Mouse (Mus musculus) embryonic stem cell, embryonic (primary cell): ENCODE data around the gene Zfp286.

Experiments used
- CTCF ChIA-PET, 4 experiments: fragments of 300-600 bp in 2 of 4; fragments of 350-600 bp in 2 of 4; sonication (Branson Sonifier 250); formaldehyde crosslinking; loops; one replicate each; lab custom pipeline; 2022; ENCODE audit warnings: inconsistent platforms in 2 of 4; lab: Charles Lee
- POLR2A ChIA-PET, 4 experiments: fragments of 300-600 bp in 2 of 4; fragments of 350-600 bp in 2 of 4; sonication (Branson Sonifier 250); formaldehyde crosslinking; loops; one replicate each; lab custom pipeline; 2022; ENCODE audit warnings: antibody characterized with exemption in 4 of 4, inconsistent platforms in 1 of 4; lab: Charles Lee

Zfp286 gene

DNA sequence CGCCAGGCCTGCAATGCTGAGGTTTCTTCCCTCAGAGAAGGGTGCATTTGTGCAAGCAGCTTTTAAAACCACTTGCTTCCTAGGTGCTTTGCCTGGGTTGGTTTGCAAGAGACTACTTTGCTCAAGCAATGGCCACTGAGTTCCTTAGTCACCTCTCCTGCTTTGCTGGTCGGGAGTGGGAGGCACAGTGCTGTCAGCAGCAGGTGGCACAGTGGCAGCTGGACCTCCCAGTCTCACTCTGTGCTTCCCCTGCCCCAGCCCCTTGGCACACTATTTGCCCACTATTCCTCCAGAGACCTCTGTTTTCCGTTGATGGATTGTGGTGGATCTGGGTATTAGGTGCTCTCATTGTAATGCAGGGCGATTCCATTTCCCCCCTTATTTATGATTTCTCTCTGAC is 41.2 kb downstream of the Zfp286 start:
- ChIA-PET CTCF (interaction anchor here in 2 of 4 experiments (1.3 to 1.4 kb wide), 2 partner anchors 9 to 387 kb away, joined by 3 read pairs; no protein-coding TSS in a partner anchor), POLR2A (interaction anchor here in 1 of 4 experiments (0.6 kb wide), 1 partner anchor 74 kb away, joined by 3 read pairs; no protein-coding TSS in a partner anchor)

DNA sequence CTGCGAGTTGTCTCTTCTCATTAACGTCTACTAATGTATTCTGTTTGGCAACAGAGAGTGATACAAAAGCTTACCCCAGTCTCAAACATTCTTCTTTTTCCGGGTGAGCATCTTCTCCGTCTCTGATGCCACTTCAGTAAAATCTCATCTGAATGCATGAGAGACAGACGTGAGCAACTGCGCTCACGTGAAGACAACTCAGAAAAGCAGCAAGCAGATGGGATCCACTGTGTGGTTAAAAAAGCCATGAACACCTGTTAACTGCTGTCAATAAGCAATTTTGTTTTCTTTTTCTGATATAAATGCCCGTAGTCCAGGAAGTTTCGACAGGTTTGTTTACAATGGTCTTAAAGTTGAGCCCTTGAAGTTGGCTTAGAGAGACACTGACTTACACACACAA is 42.0 kb downstream of the Zfp286 start:
- POLR2A ChIA-PET, result interaction anchor here in 1 of 4 experiments (2.4 kb wide), 1 partner anchor 144 kb away, joined by 10 read pairs; no protein-coding TSS in a partner anchor
- CTCF ChIA-PET, result interaction anchor here in 2 of 4 experiments (1.4 to 1.5 kb wide), 2 partner anchors 9 kb away, joined by 3 to 4 read pairs; no protein-coding TSS in a partner anchor

DNA sequence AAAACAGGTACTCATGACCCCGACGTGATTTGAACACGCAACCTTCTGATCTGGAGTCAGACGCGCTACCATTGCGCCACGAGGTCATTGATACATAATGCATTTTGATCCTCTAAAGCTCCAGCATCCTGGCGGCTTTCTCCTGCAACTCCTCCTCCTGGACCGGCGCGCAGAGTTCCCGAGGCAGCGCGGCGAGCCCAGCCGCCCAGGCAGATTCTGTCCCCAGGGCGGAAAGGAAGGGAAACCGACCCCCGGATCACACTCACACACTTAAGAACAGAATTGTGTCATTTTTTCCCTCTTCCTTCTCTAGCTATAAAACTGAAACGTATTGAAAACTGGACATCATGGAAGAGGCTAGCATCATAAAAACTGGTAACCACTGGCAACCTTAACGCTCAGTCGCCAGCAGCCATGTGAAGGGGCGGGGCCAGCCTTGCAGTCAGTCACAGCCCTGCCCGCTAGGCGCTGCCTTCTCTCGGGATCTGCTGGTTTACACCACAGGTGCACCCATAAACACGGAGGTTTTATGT is 43.2 kb downstream of the Zfp286 start:
- CTCF ChIA-PET, result interaction anchor here (0.6 to 1.8 kb wide), 5 partner anchors 11 to 176 kb away, joined by 3 to 4 read pairs (median 4); no protein-coding TSS in a partner anchor
- POLR2A ChIA-PET, result interaction anchor here in 1 of 4 experiments (0.5 to 2.4 kb wide), 4 partner anchors 10 to 385 kb away, joined by 3 to 10 read pairs (median 4); no protein-coding TSS in a partner anchor

DNA sequence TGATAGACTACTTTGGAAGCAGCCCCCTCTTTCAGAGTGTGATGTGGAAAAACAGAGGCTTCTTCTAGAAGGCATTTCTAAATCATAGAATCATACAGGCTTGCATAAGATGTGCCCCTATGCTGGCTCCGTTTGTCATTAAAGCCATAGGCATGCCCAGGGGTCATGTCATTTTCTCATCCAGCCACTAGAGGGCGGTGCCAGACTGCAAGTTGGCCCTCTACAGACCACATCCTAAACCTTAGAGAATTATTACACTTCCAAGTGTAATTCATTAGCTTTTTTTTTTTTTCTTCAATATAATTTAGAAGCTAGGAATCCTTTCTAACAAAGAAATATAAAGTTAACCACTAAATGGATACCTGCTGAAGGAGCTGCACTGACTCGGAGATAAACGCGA is 45.2 kb downstream of the Zfp286 start:
- CTCF ChIA-PET, result interaction anchor here (0.6 to 1.1 kb wide), 17 partner anchors 10 to 1799 kb away, joined by 3 to 8 read pairs (median 3); partner anchors contain the start of gene Zfp287 (in 1 of the 4)
- POLR2A ChIA-PET, result interaction anchor here in 1 of 4 experiments (0.6 to 0.7 kb wide), 3 partner anchors 100 to 140 kb away, joined by 3 to 4 read pairs (median 3); no protein-coding TSS in a partner anchor

DNA sequence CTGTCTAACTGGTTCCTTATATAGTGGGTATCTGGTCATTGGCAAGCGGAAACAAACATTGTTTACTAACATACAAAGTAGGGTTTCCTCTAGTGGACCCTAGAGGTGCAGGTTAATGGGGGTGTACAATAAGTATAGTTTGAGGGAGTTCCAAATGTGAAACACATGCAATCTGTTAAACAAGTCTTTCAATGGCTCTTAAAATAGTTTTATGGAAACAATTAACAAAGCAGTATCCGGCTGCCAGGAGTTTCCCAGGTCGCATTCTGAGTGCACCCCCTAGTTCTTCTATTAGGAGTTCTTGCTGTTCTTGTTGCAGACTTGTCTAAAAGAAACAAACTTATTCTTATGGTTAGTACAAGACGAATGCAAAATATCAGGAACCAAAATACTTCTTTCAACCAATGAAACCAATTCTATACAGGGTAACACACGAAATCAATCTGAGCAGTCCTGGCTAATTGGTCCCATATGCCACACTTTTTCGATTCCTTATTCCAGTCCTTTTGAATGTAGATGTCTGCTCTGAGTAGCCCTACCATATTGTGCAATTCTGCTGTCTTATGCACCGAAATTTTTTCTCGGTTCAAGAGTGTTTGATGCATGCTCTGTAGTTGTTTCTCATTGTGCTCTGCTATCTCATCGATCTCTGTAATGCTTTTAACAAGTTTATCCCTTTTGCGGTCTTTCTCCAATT is 46.9 kb downstream of the Zfp286 start:
- POLR2A ChIA-PET, result no interaction called here
- CTCF ChIA-PET, result interaction anchor here in 2 of 4 experiments (0.6 kb wide), 2 partner anchors 159 to 173 kb away, joined by 3 to 13 read pairs; no protein-coding TSS in a partner anchor

DNA sequence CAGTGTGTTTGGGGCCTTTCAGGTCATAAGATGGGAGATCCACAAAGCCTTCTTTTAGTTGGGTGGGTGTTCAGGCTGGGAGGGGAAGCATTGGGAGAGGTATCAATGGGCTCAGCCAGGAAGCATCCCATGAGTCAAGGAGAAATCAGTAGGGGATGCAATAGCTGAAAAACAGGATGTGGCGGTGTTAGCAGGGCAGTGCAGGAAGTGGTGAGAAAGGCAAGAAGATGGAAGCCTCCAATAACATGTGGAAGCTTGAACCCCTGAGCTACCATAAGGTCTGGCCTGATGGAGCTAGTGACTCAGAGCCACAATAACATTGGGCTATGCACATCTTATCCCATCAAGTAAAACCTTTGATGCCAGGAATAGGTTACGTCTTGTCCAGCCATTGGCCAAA is 48.1 kb downstream of the Zfp286 start:
- CTCF ChIA-PET, result interaction anchor here in 2 of 4 experiments (0.6 to 0.8 kb wide), 3 partner anchors 10 to 203 kb away, joined by 3 to 4 read pairs (median 3); no protein-coding TSS in a partner anchor
- POLR2A ChIA-PET, result interaction anchor here in 1 of 4 experiments (0.6 to 0.7 kb wide), 3 partner anchors 9 to 266 kb away, joined by 3 to 5 read pairs (median 3); no protein-coding TSS in a partner anchor

DNA sequence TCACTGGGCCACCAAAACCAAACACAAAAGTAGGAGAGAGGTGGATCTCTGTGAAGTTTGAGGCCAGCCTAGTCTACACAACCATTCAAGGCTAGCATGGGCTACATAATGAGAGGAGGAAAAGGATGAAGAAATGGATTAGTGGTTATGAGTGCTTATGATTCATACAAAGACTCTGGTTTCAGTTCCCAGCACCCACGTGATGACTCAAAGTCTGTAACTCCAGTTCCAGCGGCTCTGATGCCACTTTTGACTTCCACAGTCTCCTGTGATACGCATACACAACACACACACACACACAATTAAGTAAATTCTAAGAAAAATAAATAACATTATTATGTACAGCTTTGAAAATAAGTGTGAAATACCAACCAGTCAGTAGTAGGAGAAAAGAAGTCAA is 56.6 kb downstream of the Zfp286 start:
- ChIA-PET CTCF (interaction anchor here in 1 of 4 experiments (0.6 kb wide), 1 partner anchor 305 kb away, joined by 8 read pairs; no protein-coding TSS in a partner anchor), POLR2A (interaction anchor here in 1 of 4 experiments (2.0 kb wide), 1 partner anchor 129 kb away, joined by 8 read pairs; no protein-coding TSS in a partner anchor)

DNA sequence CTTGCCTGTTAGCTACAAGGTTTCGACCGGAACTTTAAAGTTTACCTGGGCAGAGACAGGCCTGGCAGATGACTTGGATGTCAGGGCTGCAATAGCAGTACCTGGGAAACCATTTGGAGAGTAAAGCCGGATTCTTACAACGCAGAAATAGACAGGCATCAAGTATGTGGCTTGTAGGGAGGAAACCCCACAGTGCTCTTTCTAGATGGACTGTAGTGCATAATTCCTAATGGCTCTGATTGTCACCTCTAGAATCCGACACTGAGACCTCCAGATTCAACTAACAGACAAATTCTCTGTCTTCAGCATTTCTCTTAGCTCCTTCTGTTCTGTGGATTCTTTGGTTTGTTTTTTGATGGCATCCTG is 57.3 kb downstream of the Zfp286 start:
- ChIA-PET POLR2A (interaction anchor here in 3 of 4 experiments (0.8 to 2.0 kb wide), 9 partner anchors 19 to 404 kb away, joined by 3 to 8 read pairs (median 3); partner anchors contain the start of gene Ubb (in 3 of the 3)), CTCF (interaction anchor here in 1 of 4 experiments (0.6 to 1.5 kb wide), 2 partner anchors 73 to 170 kb away, joined by 4 to 5 read pairs; no protein-coding TSS in a partner anchor)

DNA sequence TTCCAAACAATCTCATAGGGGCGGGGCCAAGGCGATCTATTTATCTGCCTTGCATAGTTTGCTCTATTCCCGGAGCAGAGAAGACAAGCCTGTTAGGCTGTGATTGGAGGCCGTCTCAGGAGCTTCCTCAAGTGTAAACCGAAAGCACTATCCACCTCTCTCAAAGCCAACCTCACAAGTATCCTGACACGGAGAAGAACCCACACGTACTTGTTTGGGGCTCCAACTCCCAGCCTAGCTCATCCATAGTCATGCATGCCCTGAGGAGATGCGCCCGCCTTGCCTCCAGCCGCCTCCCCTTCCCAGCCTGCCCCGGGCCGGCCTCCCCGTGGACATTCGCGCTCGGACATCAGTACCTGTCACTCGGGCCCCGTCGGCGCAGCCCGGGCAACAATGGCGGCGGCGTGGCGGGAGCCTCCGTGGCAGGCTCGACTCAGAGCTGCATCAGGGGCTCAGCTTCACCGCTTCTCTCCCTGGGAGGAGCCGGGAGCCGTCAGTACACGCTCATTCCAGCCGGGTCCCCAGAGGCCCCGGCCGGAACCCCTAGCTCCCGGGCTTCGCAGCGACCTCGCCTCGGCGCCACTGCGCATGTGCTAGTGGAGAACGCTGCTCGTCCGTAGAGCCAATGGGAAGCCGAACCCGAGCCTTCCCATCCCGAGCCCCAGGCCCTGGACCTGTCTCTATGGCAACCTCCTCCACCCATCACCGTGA is 57.8 kb downstream of the Zfp286 start, which contains the start of gene Zfp287:
TSS of gene Zfp287 (minus strand) at position 595 of the 711 bp plus-strand sequence.
- CTCF ChIA-PET, result interaction anchor here in 3 of 4 experiments (0.6 to 1.7 kb wide), 5 partner anchors 13 to 190 kb away, joined by 3 to 6 read pairs (median 4); no protein-coding TSS in a partner anchor
- POLR2A ChIA-PET, result interaction anchor here in 3 of 4 experiments (0.5 to 2.0 kb wide), 12 partner anchors 9 to 405 kb away, joined by 3 to 10 read pairs (median 3); partner anchors contain the start of gene Ubb (in 3 of the 3)

DNA sequence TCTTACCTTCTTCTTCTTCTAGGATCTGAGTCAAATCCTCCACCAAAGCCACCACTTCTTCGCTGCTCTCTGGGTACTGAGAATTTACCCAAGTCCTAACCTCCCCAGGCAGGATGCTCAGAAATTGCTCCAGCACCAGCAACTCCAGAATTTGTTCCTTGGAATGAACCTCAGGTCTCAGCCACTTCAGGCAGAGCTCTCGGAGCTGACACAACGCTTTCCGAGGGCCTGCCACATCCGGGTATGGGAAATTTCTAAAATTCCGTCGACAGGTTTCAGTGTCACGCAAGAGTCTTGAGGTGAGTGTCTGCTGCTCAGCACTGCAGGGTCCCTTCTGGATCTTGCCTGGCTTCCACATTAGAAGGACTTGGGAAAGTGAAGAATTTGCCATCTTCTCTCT is 61.0 kb downstream of the Zfp286 start:
- CTCF ChIA-PET, result interaction anchor here in 1 of 4 experiments (0.5 kb wide), 1 partner anchor 35 kb away, joined by 5 read pairs; no protein-coding TSS in a partner anchor
- POLR2A ChIA-PET, result no interaction called here

DNA sequence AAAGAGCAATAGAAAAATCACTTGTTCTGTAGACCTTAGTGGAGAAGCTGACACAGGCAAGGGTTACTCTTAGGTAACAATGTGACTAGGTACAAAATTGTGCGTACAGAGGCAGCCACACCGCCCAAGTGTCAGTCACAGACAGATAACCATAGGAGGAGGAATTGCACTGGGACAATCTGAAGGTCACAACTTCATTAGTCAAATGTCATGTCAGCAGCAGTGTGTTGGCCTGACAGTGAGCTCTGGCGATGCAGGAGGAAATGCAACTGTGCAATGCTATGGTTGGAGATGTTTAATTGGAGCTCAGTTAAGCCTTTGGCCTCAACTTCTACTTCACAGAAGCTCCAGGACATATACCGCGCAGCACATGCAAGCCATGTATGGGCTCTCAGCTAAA is 78.6 kb downstream of the Zfp286 start:
- ChIA-PET CTCF (interaction anchor here in 2 of 4 experiments (0.6 to 1.3 kb wide), 2 partner anchors 80 to 96 kb away, joined by 3 to 18 read pairs; no protein-coding TSS in a partner anchor), POLR2A (interaction anchor here (0.6 to 1.1 kb wide), 4 partner anchors 81 to 279 kb away, joined by 3 to 5 read pairs (median 4); no protein-coding TSS in a partner anchor)

DNA sequence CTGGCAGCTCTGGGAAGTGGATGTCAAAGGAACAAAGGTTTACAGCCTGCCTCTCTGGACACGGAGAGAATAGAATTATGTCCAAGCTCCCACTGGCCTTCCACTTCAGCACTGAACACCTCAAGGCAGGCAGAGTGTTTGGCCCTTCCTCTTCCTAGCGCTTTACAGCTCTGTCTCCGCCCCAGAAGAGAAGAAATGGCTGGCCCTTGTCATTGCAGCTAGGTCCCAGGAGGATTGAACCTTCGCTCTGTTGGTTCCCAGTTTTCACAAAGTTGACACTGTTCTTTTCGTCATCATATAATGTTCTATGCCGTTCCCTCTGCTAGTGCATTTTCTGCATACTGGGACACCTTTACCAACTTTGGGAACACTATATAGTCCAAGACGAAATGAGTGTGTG is 81.0 kb downstream of the Zfp286 start:
- ChIA-PET POLR2A (interaction anchor here in 2 of 4 experiments (0.6 to 2.0 kb wide), 6 partner anchors 9 to 157 kb away, joined by 3 to 5 read pairs (median 3); no protein-coding TSS in a partner anchor), CTCF (interaction anchor here in 2 of 4 experiments (1.0 to 1.7 kb wide), 3 partner anchors 8 to 69 kb away, joined by 3 to 6 read pairs (median 3); no protein-coding TSS in a partner anchor)

DNA sequence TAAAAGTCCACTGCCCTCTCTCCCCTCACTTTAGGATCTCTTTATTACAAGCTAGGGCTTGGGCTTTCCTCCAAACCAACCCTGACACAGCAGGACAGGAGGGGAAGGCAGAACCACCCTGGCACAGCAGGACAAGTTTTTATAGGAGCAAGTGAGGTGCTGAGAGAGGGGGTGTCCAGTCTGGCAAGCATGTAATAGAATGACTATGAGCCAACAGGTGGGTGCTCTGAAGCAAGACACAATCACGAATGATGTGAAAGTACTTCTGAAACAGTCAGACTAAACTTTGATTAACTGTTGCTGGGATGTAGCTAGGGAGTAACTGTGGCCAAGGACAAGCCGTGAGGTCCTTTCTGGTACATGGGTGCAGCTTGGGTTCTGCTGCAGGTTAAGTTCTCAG is 83.1 kb downstream of the Zfp286 start:
- CTCF ChIA-PET, result interaction anchor here in 3 of 4 experiments (0.7 to 1.4 kb wide), 5 partner anchors 13 to 756 kb away, joined by 3 to 4 read pairs (median 3); no protein-coding TSS in a partner anchor
- POLR2A ChIA-PET, result interaction anchor here in 3 of 4 experiments (1.6 to 2.6 kb wide), 4 partner anchors 100 to 104 kb away, joined by 5 to 14 read pairs (median 7); no protein-coding TSS in a partner anchor
